Mouse (Mus musculus) urinary bladder, postnatal 0 days (tissue): Measurements from ENCODE around the gene Samd11. TPM values are rescaled to one million over a fixed set of nuclear protein-coding genes. Genes with fewer than 3 reads are reported as not detected.

Experiments
- microRNA-seq: library from miRNA; unstranded; fragments of <30 nt; microRNA quantifications from one replicate; pipeline ENCODE4, GENCODE M21; 2016
- polyA plus RNA-seq: library from polyadenylated mRNA; unstranded; fragments of >200 nt; fragmentation: Nextera tagmentation; extraction: Ambion mirVana; gene quantifications from 2 replicates; pipeline ENCODE4 v1.2.1, GENCODE M21; 2015

The Samd11 gene
- 0.89 and 0.91 TPM in 2 replicates for polyA plus RNA-seq

DNA sequence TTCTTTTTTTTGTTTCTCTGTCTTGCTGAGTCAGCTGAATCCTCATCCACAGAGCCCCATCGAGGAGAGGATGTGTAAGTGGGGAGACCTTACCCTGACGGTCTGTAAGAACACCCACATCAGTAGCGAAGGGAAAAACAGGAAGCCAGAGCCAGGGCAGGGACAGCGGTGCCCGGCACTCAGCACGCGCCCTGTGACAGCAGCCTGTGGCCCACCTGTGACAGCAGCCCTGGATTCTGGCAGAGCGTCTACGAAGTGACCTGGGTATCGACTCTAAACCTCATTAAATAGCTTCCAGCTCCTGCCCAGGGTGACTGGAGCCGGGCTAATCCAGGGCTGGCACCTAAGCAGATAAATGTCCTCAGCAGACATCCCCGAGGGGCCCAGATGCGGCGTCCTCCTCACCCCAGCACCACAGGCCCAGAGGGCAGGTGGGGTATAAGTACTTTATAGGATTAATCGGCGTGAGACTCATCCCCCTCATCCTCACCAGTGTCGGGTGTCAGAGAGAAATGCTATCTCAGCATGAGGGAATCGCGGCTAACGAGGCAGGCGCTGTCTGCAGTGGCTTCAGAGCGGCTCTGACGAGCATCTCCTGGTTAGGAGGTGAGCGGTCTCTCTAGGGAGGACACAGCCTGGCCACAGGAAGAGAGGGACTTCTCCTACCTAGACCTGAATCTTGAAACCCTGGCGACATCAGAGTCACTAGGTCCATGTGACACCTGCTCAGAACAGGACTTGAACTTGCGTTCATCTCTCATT is at the start of gene Samd11:
TSS of gene Samd11 (minus strand) at position 580 of the 762 bp plus-strand sequence.

DNA sequence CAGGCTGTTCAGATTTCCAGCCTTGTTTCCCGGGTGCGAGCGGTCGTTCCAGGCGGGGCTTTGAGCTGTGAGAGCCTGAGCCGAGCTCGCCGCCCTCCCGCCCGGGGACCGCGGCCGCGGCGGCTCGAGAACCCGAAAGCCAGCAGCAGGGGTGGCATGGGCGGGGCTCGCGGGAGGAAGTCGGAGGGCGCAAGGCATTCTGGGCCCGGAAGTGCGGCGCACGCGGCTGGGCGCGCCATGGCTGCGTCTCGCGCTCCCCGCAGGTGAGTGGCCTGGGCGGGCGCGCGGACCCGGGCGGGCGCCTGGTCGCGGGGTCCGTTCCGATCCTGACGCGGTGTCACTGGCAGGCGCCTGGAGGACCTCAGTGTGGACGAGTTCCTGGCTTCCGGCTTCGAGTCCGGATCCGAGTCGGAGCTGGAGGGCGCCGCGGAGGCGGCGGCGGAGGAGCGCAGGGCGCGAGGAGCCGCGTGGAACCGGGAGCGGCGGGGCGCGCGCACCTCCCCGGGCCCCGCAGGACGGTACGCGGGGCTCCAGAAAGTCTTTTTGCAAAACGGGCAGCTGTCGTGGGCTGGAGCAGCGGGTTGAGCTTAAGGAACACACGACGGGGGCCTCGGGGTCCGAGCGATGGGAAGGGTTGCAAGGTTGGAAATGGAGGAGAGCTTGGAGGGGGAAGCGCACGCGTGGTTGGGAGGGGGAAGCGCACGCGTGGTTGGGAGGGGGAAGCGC is 19.5 kb downstream of the Samd11 start, which contains the start of gene Noc2l:
TSS of gene Noc2l (plus strand) at position 203 of the 726 bp plus-strand sequence.

GRCm38 (mm10) chr4:156234701-156235213 is 20.7 kb downstream of the Samd11 start, which contains the start of gene Plekhn1:
Plekhn1 (minus strand) TSS chr4:156234857.

GRCm38 (mm10) chr4:156215649-156216048 is 39.8 kb downstream of the Samd11 start, which contains the start of gene Perm1:
Perm1 (plus strand) TSS chr4:156215868.

GRCm38 (mm10) chr4:156203001-156203412 is 52.5 kb downstream of the Samd11 start, which contains the start of gene AW011738:
AW011738 (plus strand) TSS chr4:156203304.

DNA sequence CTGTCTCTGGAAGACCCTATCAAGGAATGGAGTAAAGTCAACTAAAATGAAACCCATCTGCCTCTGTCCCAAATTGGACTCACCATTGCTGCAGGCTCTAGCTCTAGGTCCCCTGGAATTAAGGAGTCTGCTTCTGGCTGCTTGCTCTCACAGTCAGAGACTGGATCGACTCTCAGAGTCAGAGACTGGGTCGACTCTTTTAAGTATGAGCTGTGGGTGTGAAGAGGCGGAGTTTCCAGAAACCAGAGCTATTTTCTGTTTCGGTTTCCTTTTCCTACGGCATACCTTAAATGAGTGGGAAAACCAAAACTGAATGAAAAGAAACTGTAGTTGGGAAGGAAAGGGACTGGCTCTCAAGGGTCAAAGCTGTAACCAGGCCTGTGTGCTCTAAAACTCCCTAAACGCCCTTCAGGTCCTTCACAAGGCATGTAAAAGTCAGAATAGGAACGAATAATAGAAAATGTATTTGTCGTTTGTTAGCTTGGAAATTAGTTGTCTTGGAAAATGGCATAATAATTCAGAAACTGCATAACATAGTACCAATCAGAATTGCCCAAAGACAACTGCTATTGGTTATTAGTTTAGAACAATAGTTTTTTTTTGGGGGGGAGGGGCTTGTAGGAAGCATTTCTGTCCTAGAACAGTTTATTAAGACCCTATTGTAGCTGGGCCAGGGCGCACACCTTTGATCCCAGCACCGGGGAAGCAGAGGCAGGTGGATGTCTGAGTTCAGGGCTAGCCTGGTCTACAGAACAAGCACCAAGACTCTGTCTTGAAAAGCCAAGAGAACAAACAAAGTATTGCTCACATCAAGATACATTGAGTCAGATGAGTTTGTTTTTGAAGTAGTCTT is 54.6 kb downstream of the Samd11 start, which contains the start of gene Isg15:
TSS of gene Isg15 (minus strand) at position 196 of the 853 bp plus-strand sequence.

DNA sequence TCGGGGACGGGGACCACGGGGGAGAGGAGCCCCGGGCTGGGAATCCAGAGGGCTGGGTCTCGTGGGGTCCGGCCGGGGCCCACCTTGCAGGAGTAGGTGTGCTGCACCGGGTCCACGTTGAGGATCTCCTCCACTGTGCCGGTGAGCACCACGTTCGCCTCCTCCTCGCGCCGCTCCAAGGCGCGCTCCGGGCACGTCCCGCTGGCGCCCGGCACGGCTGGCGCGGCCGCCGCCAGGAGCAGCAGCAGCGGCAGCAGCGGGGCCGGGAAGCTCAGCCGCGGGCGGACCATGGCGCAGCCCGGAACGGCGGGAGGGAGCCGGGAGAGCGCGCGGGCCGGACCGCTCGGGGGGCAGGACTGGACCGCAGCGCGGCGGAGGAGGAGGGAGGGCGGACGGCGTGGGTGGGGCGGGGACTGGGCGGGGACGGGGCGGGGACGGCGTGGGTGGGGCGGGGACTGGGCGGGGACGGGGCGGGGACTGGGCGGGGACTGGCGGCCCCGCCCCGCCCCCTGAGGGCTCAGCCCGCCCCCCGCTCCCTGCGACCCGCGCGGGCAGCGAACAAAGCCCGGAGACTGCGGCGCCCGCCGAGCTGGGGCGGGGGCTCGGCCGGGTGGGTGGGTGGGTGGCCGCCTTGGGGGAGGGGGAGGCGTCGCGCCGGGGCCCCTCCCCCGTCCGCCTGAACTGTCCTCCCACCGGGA is 58.2 kb downstream of the Samd11 start, which contains the start of gene Agrn:
TSS of gene Agrn (minus strand) at position 358 of the 698 bp plus-strand sequence.

Small RNA genes lying within 50 kb of the gene (microRNA-seq; reads per million reads assigned to microRNA genes)
- 1.5 reads per million for gene Mir7658

Other genes starting within 250 kb of the Samd11 start
- gene Tnfrsf4, start 241.8 kb downstream of the Samd11 start, polyA plus RNA-seq, result 0.46 and 0.61 TPM in 2 replicates
- gene Tnfrsf18, start 229.5 kb downstream of the Samd11 start, polyA plus RNA-seq, result 1.2 and 1.8 TPM in 2 replicates
- 1.7 and 2.4 TPM in 2 replicates for gene Ttll10, start 196.2 kb downstream of the Samd11 start, polyA plus RNA-seq
- 5.8 and 6.9 TPM in 2 replicates for gene 9430015G10Rik, start 145.7 kb downstream of the Samd11 start, polyA plus RNA-seq
- 1.2 and 1.4 TPM in 2 replicates for gene Rnf223, start 125.1 kb downstream of the Samd11 start, polyA plus RNA-seq
- 21.2 and 22.6 TPM in 2 replicates for gene Agrn, start 58.2 kb downstream of the Samd11 start, polyA plus RNA-seq
- gene Isg15, start 54.8 kb downstream of the Samd11 start, polyA plus RNA-seq, result 5.7 and 11.4 TPM in 2 replicates
- gene AW011738, start 52.4 kb downstream of the Samd11 start, polyA plus RNA-seq, result 0.70 and 0.96 TPM in 2 replicates
- gene Perm1, start 39.8 kb downstream of the Samd11 start, polyA plus RNA-seq, result 0.17 and 0.35 TPM in 2 replicates
- 12.3 and 12.7 TPM in 2 replicates for gene Plekhn1, start 20.8 kb downstream of the Samd11 start, polyA plus RNA-seq
- gene Noc2l, start 19.6 kb downstream of the Samd11 start, polyA plus RNA-seq, result 35.2 and 35.4 TPM in 2 replicates
- gene Vmn2r-ps159, start 75.4 kb upstream of the Samd11 start, polyA plus RNA-seq, result not detected in 2 replicates